Mouse (Mus musculus) urinary bladder, postnatal 14 days (tissue): ENCODE measurements around the gene Ddn.

Experiments used
- DNase-seq: peaks from one replicate; pipeline ENCODE4 v3.0.0; 2021; ENCODE audit warnings: low spot score

Ddn gene

GRCm38 (mm10) chr15:98809390-98809789, at the start of gene Ddn:
Gene Ddn (minus strand): TSS chr15:98809490.
- no peak for DNase-seq

GRCm38 (mm10) chr15:98854214-98854613, 44.9 kb upstream of the Ddn start:
- DNase-seq: no peak

- DNase-seq: no peak
Measured at GRCm38 (mm10) chr15:98853161-98853937, 44.1 kb upstream of the Ddn start.

GRCm38 (mm10) chr15:98852733-98853132, 43.4 kb upstream of the Ddn start:
- no peak for DNase-seq

GRCm38 (mm10) chr15:98852071-98852470, 42.8 kb upstream of the Ddn start:
- no peak for DNase-seq

GRCm38 (mm10) chr15:98851229-98851818, 42.0 kb upstream of the Ddn start:
- no peak for DNase-seq

GRCm38 (mm10) chr15:98850668-98851067, 41.4 kb upstream of the Ddn start:
- no peak for DNase-seq

- DNase-seq: no peak
Measured at GRCm38 (mm10) chr15:98849956-98850600, 40.8 kb upstream of the Ddn start.

GRCm38 (mm10) chr15:98849165-98849564, 39.9 kb upstream of the Ddn start:
- DNase-seq: no peak

GRCm38 (mm10) chr15:98846140-98846539, 36.9 kb upstream of the Ddn start:
- no peak for DNase-seq

GRCm38 (mm10) chr15:98845149-98845548, 35.9 kb upstream of the Ddn start:
- DNase-seq: no peak

GRCm38 (mm10) chr15:98843595-98844223, 34.4 kb upstream of the Ddn start:
- no peak for DNase-seq

- no peak for DNase-seq
Measured at GRCm38 (mm10) chr15:98839671-98840585, 30.6 kb upstream of the Ddn start.

GRCm38 (mm10) chr15:98839161-98839560, 29.9 kb upstream of the Ddn start:
- DNase-seq: no peak

- DNase-seq: no peak
Measured at GRCm38 (mm10) chr15:98837743-98838103, 28.4 kb upstream of the Ddn start.

GRCm38 (mm10) chr15:98837006-98837742, 27.9 kb upstream of the Ddn start:
- DNase-seq: no peak

- DNase-seq: no peak
Measured at GRCm38 (mm10) chr15:98835291-98835690, 26.0 kb upstream of the Ddn start.

GRCm38 (mm10) chr15:98834059-98834458, 24.8 kb upstream of the Ddn start:
- no peak for DNase-seq

- DNase-seq: no peak
Measured at GRCm38 (mm10) chr15:98833281-98833680, 24.0 kb upstream of the Ddn start.

GRCm38 (mm10) chr15:98832161-98833058, 23.1 kb upstream of the Ddn start:
- DNase-seq: no peak
